Mouse (Mus musculus) stomach, postnatal 0 days (tissue): Measurements from ENCODE around the gene Atrip. TPM values are rescaled to one million over a fixed set of nuclear protein-coding genes. Genes with fewer than 3 reads are reported as not detected.
A peak's percentile ranks its signal among the peaks of the same experiment; 100 is the strongest.

Source experiments
- ATAC-seq: fragments of 200-750 bp; cut with Nextera tagmentation; 2 replicates; pipeline ENCODE4 v1.8.0; 2017; ENCODE audit not compliant: low FRiP score, low TSS enrichment
- DNase-seq: peaks from one replicate; pipeline ENCODE4 v3.0.0-alpha.2; 2016; ENCODE audit warnings: low spot score
- H3K27ac ChIP-seq: fragments of 300-500 bp; sonication (generic); replicated peaks from 2 replicates; pipeline ENCODE4 v1.5.1; 2014; ENCODE audit warnings: mild to moderate bottlenecking, control low read depth
- H3K27me3 ChIP-seq: fragments of 300-500 bp; sonication (generic); 2 replicates; pipeline ENCODE4 v1.6.1; 2014; ENCODE audit warnings: low read length; ENCODE audit not compliant: control insufficient read depth, insufficient read depth
- H3K36me3 ChIP-seq: fragments of 300-500 bp; sonication (generic); 2 replicates; pipeline ENCODE4 v1.6.1; 2014; ENCODE audit warnings: low read length, mixed read lengths; ENCODE audit not compliant: control insufficient read depth, insufficient read depth
- H3K4me1 ChIP-seq: fragments of 300-500 bp; sonication (generic); replicated peaks from 2 replicates; pipeline ENCODE4 v1.6.1; 2014; ENCODE audit warnings: antibody characterized with exemption; ENCODE audit not compliant: control insufficient read depth, insufficient read depth
- H3K4me2 ChIP-seq: fragments of 300-500 bp; sonication (generic); replicated peaks from 2 replicates; pipeline ENCODE4 v1.6.1; 2014; ENCODE audit warnings: low read depth, mild to moderate bottlenecking, control low read depth, moderate library complexity
- H3K4me3 ChIP-seq: fragments of 300-500 bp; sonication (generic); 2 replicates; pipeline ENCODE4 v1.5.1; 2014; ENCODE audit warnings: low read depth, low read length, control low read depth
- H3K9ac ChIP-seq: fragments of 300-500 bp; sonication (generic); 2 replicates; pipeline ENCODE4 v1.6.1; 2014; ENCODE audit warnings: mild to moderate bottlenecking, low read length, control low read depth, mixed read lengths
- H3K9me3 ChIP-seq: fragments of 300-500 bp; sonication (generic); 2 replicates; pipeline ENCODE4 v1.6.1; 2016; ENCODE audit warnings: low read length; ENCODE audit not compliant: control insufficient read depth
- CTCF ChIP-seq: IDR thresholded peaks from 2 replicates; pipeline ENCODE4 v1.5.1; 2016; ENCODE audit warnings: antibody characterized with exemption, low read depth, mild to moderate bottlenecking, moderate library complexity
- EP300 ChIP-seq: optimal IDR thresholded peaks from 2 replicates; pipeline ENCODE3; 2016; ENCODE audit warnings: antibody characterized with exemption
- WGBS: fragments of 180-500 bp; shearing (Covaris S2); extraction: QIAGEN DNeasy Blood & Tissue Kit; methylation state at CpG from one replicate; pipeline ENCODE4 v1.1.7; 2014; 5-methylcytosine and 5-hydroxymethylcytosine counted together
- polyA plus RNA-seq: library from polyadenylated mRNA; unstranded; fragments of >200 nt; fragmentation: Nextera tagmentation; extraction: Ambion mirVana; gene quantifications from 2 replicates; pipeline ENCODE4 v1.2.1, GENCODE M21; 2015

Gene Atrip
- polyA plus RNA-seq, 1 experiment from 2014 or later = 11.3 TPM

GRCm38 (mm10) chr9:109028919-109029318 lies 45.0 kb downstream of the Atrip start:
- Histone ChIP-seq H3K4me1 (no peaks in the 10 kb centered on the region), H3K9me3 (no peaks in the 10 kb centered on the region), H3K4me2 (no peak overlapping the region), H3K36me3 (no peaks in the 10 kb centered on the region; the same call in 1 of the 2 replicates), H3K9ac (no peak overlapping the region), H3K27ac (no peak overlapping the region), H3K27me3 (no peaks in the 10 kb centered on the region), H3K4me3 (no peak overlapping the region)
- ATAC-seq (peak; percentile 41; the same call in 1 of the 2 replicates), DNase-seq (peak; percentile 52)
- WGBS = 72% methylated on average over 5 of the region's 5 CpGs
- TF ChIP-seq CTCF (no peak), EP300 (no peak)

GRCm38 (mm10) chr9:109028421-109028820 lies 45.5 kb downstream of the Atrip start:
- no peaks in the 10 kb centered on the region for H3K4me1 ChIP-seq
- 87% methylated on average over 3 of the region's 3 CpGs for WGBS
- H3K9ac ChIP-seq = no peak overlapping the region
- ATAC-seq (no peak), DNase-seq (no peak)
- H3K4me3 ChIP-seq = no peak overlapping the region
- H3K27ac ChIP-seq = no peak overlapping the region
- TF ChIP-seq CTCF (no peak), EP300 (no peak)
- H3K36me3 ChIP-seq = no peaks in the 10 kb centered on the region; the same call in 1 of the 2 replicates
- H3K9me3 ChIP-seq = no peaks in the 10 kb centered on the region
- no peaks in the 10 kb centered on the region for H3K27me3 ChIP-seq
- no peak overlapping the region for H3K4me2 ChIP-seq

DNA sequence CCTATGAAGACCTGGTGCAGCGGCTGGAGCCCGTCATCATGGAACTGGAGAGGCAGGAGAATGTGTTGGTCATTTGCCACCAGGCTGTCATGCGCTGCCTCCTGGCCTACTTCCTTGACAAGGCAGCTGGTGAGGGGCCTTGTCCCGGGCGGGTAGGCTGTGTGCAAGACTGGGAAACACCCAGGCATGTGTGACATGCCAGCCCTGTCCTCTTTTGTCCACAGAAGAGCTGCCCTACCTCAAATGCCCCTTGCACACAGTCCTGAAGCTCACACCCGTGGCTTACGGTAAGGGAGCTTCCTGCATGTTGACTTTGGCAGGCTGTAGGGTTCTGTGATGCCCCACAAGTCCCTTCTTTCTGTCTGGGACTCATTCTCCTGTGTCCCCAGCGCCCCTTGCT lies 46.4 kb downstream of the Atrip start:
- Histone ChIP-seq H3K4me2 (no peak overlapping the region), H3K9me3 (no peaks in the 10 kb centered on the region), H3K4me3 (no peak overlapping the region), H3K4me1 (no peaks in the 10 kb centered on the region), H3K9ac (no peak overlapping the region), H3K27ac (peak overlapping the region; percentile 49), H3K36me3 (no peaks in the 10 kb centered on the region; the same call in 1 of the 2 replicates), H3K27me3 (no peaks in the 10 kb centered on the region)
- ATAC-seq = peak; percentile 95
- peak; percentile 76 for DNase-seq
- TF ChIP-seq CTCF = no peak
- no peak for TF ChIP-seq EP300
- WGBS = 58% methylated on average over 8 of the region's 8 CpGs

- 79% methylated on average over 17 of the region's 17 CpGs for WGBS
- no peaks in the 10 kb centered on the region for H3K36me3 ChIP-seq
- H3K4me2 ChIP-seq = no peak overlapping the region
- H3K27ac ChIP-seq = no peak overlapping the region
- H3K4me1 ChIP-seq = no peaks in the 10 kb centered on the region
- no peaks in the 10 kb centered on the region for H3K27me3 ChIP-seq
- ATAC-seq (no peak), DNase-seq (no peak)
- no peak for TF ChIP-seq EP300
- TF ChIP-seq CTCF = no peak
- no peak overlapping the region for H3K9ac ChIP-seq
- H3K4me3 ChIP-seq = no peak overlapping the region
- no peaks in the 10 kb centered on the region for H3K9me3 ChIP-seq
These were observed 50.8 kb downstream of the Atrip start for GRCm38 (mm10) chr9:109022866-109023685.

GRCm38 (mm10) chr9:109021428-109021827 lies 52.5 kb downstream of the Atrip start:
- ATAC-seq (peak; percentile 56; the same call in 1 of the 2 replicates), DNase-seq (no peak)
- Histone ChIP-seq H3K4me1 (no peaks in the 10 kb centered on the region), H3K27me3 (no peaks in the 10 kb centered on the region), H3K9me3 (no peaks in the 10 kb centered on the region), H3K27ac (0 out of 2 replicates have a peak overlapping the region, but pooled peaks have one; percentile 8), H3K36me3 (no peaks in the 10 kb centered on the region), H3K4me2 (no peak overlapping the region), H3K9ac (no peak overlapping the region), H3K4me3 (no peak overlapping the region)
- WGBS = 82% methylated on average over 4 of the region's 4 CpGs
- no peak for TF ChIP-seq EP300
- TF ChIP-seq CTCF = no peak

- H3K4me3 ChIP-seq = no peak overlapping the region
- no peak overlapping the region for H3K4me2 ChIP-seq
- H3K9me3 ChIP-seq = no peaks in the 10 kb centered on the region
- no peaks in the 10 kb centered on the region for H3K4me1 ChIP-seq
- ATAC-seq (no peak), DNase-seq (no peak)
- no peaks in the 10 kb centered on the region for H3K36me3 ChIP-seq
- WGBS = 68% methylated on average over 11 of the region's 11 CpGs
- no peak overlapping the region for H3K27ac ChIP-seq
- H3K27me3 ChIP-seq = no peaks in the 10 kb centered on the region
- H3K9ac ChIP-seq = no peak overlapping the region
- TF ChIP-seq EP300 = no peak
- TF ChIP-seq CTCF = no peak
These were observed 56.8 kb downstream of the Atrip start for GRCm38 (mm10) chr9:109016973-109017604.
